Mouse (Mus musculus) kidney, adult 2 months (tissue): Measurements from ENCODE around the gene Fxyd7.

ENCODE experiments used
- CTCF ChIP-seq: fragments of 200-500 bp; conservative IDR thresholded peaks from 2 replicates; pipeline ENCODE4 v1.5.1; 2011; ENCODE audit warnings: low read depth, mild to moderate bottlenecking, control low read depth, low read length, moderate library complexity, mixed read lengths; ENCODE audit not compliant: insufficient read depth, insufficient read length
- POLR2A ChIP-seq: fragments of 200-500 bp; IDR thresholded peaks from one replicate; pipeline ENCODE4 v1.6.1; 2011; ENCODE audit warnings: low read depth, low read length, control low read depth

DNA sequence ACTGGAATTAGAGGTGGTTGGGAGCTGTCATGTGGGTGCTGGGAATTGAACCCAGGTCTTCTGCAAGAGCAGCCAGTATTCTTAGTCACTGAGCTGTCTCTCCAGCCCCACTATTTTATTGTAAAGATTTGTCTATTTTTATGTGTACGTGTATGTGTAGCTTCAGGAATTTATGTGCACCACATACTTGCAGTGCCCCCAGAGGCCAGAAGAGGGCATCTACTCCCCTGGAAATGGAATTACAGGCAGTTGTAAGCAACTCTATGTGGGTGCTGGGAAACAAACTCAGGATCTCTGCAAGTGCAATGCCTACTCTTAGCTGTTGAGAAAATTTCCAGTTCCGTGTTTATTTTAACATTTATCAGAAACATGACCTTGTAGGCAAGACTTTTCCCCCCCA lies 54.8 kb downstream of the Fxyd7 start:
- 0 out of 2 replicates have a peak, but pooled peaks have one; percentile 8 for TF ChIP-seq CTCF
- no peak for TF ChIP-seq POLR2A
